Mouse (Mus musculus): ENCODE measurements at regions not wholly inside any gene's neighbourhood (a gene's known extent, or its start where the extent isn't known, plus 50 kb on each side); places are given as distances from the start of the nearest gene placed in this dataset.

- 45% methylated on average over 8 of the region's 8 CpGs for WGBS
- Histone ChIP-seq H3K4me3 (peak overlapping the region; percentile 45), H3K27ac (peak overlapping the region; percentile 89), H3K27me3 (ENCODE audit: poor library complexity, severe bottlenecking) (0 out of 2 replicates have a peak, but pooled peaks cover 6% of the 10 kb centered on the region), H3K9me3 (no peaks in the 10 kb centered on the region), H3K36me3 (replicated peaks) (no peaks in the 10 kb centered on the region), H3K4me1 (peaks cover 72% of the 10 kb centered on the region)
- DNase-seq (ENCODE audit: extremely low spot score, low spot score) = no peak
Measured at GRCm38 (mm10) chr9:41376948-41377700, 215.6 kb upstream of the Ubash3b start.

DNA sequence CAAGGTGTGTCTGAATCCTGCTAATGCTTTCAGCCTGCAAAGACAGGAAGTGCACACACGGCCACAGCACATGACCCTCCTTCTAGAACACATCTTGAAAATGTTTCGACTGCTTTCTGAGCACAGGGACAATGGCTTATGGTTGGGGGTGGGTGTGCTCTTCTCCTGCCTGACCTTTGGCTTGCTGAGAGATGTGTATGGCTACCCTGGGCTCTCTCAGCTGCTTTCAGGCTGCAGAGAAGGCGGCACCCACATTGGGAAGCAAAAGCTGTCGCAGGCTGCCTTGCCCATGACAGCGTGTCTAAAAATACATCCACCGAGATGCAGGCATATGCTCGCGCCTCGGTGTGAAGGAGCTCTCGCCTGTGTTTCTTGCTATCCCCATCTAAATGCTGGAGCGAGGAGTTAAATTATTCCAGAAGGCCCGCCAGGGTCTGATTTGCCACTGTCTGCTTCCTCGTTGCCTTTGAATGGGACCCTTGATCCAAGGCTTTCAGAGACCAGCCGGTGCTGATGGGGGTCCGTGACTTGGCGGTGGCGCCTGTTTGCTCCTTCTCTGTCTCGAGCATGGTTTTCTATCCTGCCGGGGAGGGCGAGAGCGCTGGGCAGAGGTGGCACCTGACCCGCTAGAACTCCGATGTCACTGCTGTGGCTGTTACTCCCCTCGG, 214.6 kb upstream of the Ubash3b start:
- peak overlapping the region; percentile 89 for H3K27ac ChIP-seq
- peaks cover 72% of the 10 kb centered on the region for H3K4me1 ChIP-seq
- peak overlapping the region; percentile 45 for H3K4me3 ChIP-seq
- WGBS = 13% methylated on average over 24 of the region's 24 CpGs
- no peaks in the 10 kb centered on the region for H3K36me3 ChIP-seq (replicated peaks)
- DNase-seq (ENCODE audit: extremely low spot score, low spot score) = peak; percentile 42
- no peaks in the 10 kb centered on the region for H3K9me3 ChIP-seq
- 0 out of 2 replicates have a peak, but pooled peaks cover 6% of the 10 kb centered on the region for H3K27me3 ChIP-seq (ENCODE audit: poor library complexity, severe bottlenecking)

DNA sequence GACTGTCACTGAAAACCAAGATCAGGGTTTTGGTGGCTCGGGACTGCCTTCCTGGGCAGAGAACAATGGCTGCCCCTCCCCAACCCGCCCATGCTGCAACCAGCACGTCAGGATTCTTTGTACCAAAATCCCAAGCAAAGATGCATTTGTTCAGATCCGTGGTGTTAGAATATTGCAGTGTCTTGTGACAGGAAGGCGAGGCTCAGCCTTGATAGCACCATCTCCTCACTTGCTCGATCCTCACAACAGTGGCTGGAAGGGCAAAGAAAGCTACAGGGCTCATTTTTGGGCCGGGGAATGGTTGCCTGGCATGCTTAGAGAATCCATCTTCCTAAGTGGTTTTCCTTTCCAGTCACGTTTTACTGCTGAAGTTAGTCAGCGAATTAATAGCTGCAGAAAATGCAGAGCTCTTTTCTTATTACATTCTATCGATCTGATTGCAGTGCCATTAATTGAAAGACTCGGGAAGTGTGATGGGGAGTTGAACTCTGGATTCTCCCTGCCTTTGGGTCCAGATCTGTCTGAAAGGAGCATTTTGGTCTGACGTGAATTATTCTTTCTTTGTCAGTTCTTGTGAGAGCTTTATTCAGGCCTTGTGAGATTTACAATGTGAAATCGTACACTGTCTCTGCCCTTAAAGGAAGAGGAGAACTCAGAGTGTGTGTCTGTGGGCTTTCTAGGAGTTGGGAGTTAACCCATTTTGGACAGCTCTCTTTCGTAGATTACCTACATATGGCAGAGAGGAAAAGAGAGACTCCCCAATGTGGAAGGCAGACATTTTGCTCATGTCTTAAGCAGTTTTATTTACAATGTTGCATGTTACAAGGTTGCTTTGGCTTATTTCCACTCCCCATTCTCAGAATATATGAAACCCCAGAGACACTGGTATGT, 213.3 kb upstream of the Ubash3b start:
- H3K27ac ChIP-seq = peak overlapping the region; percentile 74

DNA sequence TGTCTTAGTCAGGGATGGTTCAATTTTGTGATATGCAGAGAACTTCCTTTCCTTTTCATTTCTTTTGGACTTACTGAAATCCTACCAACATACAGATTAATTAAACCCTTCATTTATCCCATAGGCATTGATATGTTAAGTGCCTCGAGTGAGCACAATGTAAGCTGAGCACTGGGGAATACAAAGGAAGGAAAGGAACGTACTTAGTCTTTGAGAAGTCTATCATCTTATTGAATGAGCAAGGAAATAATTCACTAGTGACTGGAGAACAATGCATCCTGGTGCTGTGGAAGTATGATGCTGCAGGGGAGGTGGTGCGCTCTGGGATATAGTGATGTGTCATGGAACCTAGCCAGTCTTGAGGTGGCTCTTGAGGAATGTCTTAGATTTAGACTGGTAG, 204.9 kb upstream of the Ubash3b start:
- H3K27ac ChIP-seq = no peak overlapping the region; the same call in 1 of the 2 replicates

More for the DNA sequence above, 213.3 kb upstream of the Ubash3b start:
- WGBS = 48% methylated on average over 14 of the region's 14 CpGs
- DNase-seq (ENCODE audit: extremely low spot score, low spot score) = no peak
- H3K27me3 ChIP-seq (ENCODE audit: poor library complexity, severe bottlenecking) = peaks cover 8% of the 10 kb centered on the region; the same call in 1 of the 2 replicates
- H3K36me3 ChIP-seq (replicated peaks) = no peaks in the 10 kb centered on the region
- H3K9me3 ChIP-seq = no peaks in the 10 kb centered on the region
- H3K4me1 ChIP-seq = peaks cover 66% of the 10 kb centered on the region
- no peak overlapping the region for H3K4me3 ChIP-seq

GRCm38 (mm10) chr9:41365251-41365650, 203.8 kb upstream of the Ubash3b start:
- peak overlapping the region; percentile 36 for H3K27ac ChIP-seq
- peaks cover 45% of the 10 kb centered on the region for H3K4me1 ChIP-seq
- peak; percentile 22 for DNase-seq (ENCODE audit: extremely low spot score, low spot score)
- no peaks in the 10 kb centered on the region for H3K36me3 ChIP-seq (replicated peaks)
- 20% methylated on average over 5 of the region's 5 CpGs for WGBS
- no peak overlapping the region for H3K4me3 ChIP-seq
- H3K9me3 ChIP-seq = no peaks in the 10 kb centered on the region
- H3K27me3 ChIP-seq (ENCODE audit: poor library complexity, severe bottlenecking) = peaks cover 29% of the 10 kb centered on the region

More for the DNA sequence above, 204.9 kb upstream of the Ubash3b start:
- no peaks in the 10 kb centered on the region for H3K36me3 ChIP-seq (replicated peaks)
- 49% methylated on average over 3 of the region's 3 CpGs for WGBS
- H3K4me3 ChIP-seq = no peak overlapping the region
- no peak for DNase-seq (ENCODE audit: extremely low spot score, low spot score)
- H3K27me3 ChIP-seq (ENCODE audit: poor library complexity, severe bottlenecking) = peaks cover 29% of the 10 kb centered on the region
- peaks cover 40% of the 10 kb centered on the region for H3K4me1 ChIP-seq
- no peaks in the 10 kb centered on the region for H3K9me3 ChIP-seq

GRCm38 (mm10) chr9:41364442-41365250, 203.1 kb upstream of the Ubash3b start:
- Histone ChIP-seq H3K4me3 (no peak overlapping the region), H3K27me3 (ENCODE audit: poor library complexity, severe bottlenecking) (peaks cover 25% of the 10 kb centered on the region), H3K4me1 (peaks cover 49% of the 10 kb centered on the region), H3K9me3 (no peaks in the 10 kb centered on the region), H3K36me3 (replicated peaks) (no peaks in the 10 kb centered on the region), H3K27ac (peak overlapping the region; percentile 36)
- DNase-seq (ENCODE audit: extremely low spot score, low spot score) = no peak
- WGBS = 55% methylated on average over 6 of the region's 6 CpGs

GRCm38 (mm10) chr9:41360356-41360755, 198.9 kb upstream of the Ubash3b start:
- H3K4me1 ChIP-seq = peaks cover 26% of the 10 kb centered on the region
- no peak overlapping the region for H3K4me3 ChIP-seq
- H3K27me3 ChIP-seq (ENCODE audit: poor library complexity, severe bottlenecking) = no peaks in the 10 kb centered on the region
- WGBS = 84% methylated on average over 5 of the region's 5 CpGs
- no peaks in the 10 kb centered on the region for H3K9me3 ChIP-seq
- H3K27ac ChIP-seq = no peak overlapping the region
- no peaks in the 10 kb centered on the region for H3K36me3 ChIP-seq (replicated peaks)
- DNase-seq (ENCODE audit: extremely low spot score, low spot score) = no peak

DNA sequence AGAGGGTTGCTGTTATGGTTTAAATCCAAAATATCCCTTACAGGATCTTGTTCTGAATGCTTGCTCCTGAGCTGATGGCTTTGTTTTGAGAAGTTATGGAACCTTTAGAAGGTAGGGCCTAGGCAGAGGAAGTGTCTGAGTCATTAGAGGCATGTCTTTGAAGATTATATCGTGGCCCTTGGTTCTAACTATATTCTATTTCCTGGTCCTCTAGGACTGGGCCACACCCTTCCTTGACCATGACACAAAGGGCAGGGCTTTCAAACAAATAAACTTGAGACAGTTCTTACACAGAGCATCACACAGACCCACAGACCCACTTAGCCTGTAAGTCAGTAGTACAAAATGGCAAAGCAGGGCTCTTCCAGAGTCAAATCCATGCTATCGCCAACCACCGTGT, 197.8 kb upstream of the Ubash3b start:
- Histone ChIP-seq H3K4me1 (peaks cover 16% of the 10 kb centered on the region; the same call in 1 of the 2 replicates), H3K9me3 (no peaks in the 10 kb centered on the region), H3K27me3 (ENCODE audit: poor library complexity, severe bottlenecking) (no peaks in the 10 kb centered on the region), H3K27ac (no peak overlapping the region), H3K36me3 (replicated peaks) (no peaks in the 10 kb centered on the region), H3K4me3 (no peak overlapping the region)
- WGBS = 94% methylated on average over 3 of the region's 3 CpGs
- no peak for DNase-seq (ENCODE audit: extremely low spot score, low spot score)

DNA sequence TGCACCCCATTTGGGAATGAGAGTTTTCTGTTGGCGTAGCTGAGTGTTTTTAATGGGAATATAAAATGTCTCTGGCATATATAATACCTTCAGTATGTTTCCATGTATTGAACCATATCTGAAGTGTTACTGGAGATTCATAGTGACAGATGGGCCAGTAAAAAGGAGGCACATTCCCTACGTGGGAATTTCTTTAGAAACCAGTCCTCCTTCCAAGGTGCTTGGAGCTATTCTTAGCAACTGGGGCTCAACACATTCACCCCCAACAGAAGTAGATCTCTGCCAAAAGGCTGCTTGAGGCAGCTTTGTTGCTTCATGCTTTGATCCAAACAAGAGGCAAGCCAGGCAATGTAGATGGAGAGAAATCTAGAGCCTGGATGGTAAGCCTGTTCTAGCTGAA, 183.8 kb upstream of the Ubash3b start:
- Histone ChIP-seq H3K9me3 (no peaks in the 10 kb centered on the region), H3K4me3 (no peak overlapping the region), H3K27me3 (ENCODE audit: poor library complexity, severe bottlenecking) (no peaks in the 10 kb centered on the region), H3K36me3 (replicated peaks) (no peaks in the 10 kb centered on the region), H3K27ac (no peak overlapping the region), H3K4me1 (no peaks in the 10 kb centered on the region)
- no peak for DNase-seq (ENCODE audit: extremely low spot score, low spot score)
- WGBS = 84% methylated on average over 2 of the region's 2 CpGs

- Histone ChIP-seq H3K27ac (no peak overlapping the region), H3K4me1 (peaks cover 26% of the 10 kb centered on the region), H3K27me3 (ENCODE audit: poor library complexity, severe bottlenecking) (no peaks in the 10 kb centered on the region), H3K36me3 (replicated peaks) (no peaks in the 10 kb centered on the region), H3K4me3 (no peak overlapping the region), H3K9me3 (no peaks in the 10 kb centered on the region)
- no peak for DNase-seq (ENCODE audit: extremely low spot score, low spot score)
- 89% methylated on average over 2 of the region's 2 CpGs for WGBS
Measured at GRCm38 (mm10) chr9:41337375-41337774, 175.9 kb upstream of the Ubash3b start.

DNA sequence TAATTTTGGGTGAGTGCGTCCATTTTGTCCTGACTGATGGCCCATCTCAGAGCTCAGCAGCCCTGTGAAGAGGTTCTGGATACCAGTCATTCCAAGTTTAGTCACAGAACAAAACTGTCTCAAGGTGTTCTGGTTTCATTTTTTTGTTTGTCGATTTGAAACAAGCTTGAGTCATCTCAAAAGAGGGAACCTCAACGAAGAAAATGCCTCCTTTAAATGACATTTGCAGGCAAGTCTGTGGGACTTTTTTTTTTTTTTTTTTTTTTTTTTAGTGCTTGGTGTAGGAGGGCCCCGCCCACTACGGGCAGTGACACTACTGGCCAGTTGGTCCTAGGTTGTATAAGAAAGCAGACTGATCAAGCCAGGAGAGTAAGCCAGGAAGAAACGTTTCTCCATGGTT, 175.3 kb upstream of the Ubash3b start:
- Histone ChIP-seq H3K4me3 (no peak overlapping the region), H3K27ac (no peak overlapping the region), H3K4me1 (peaks cover 26% of the 10 kb centered on the region), H3K36me3 (replicated peaks) (peaks cover 2% of the 10 kb centered on the region; the same call in 1 of the 2 replicates), H3K9me3 (no peaks in the 10 kb centered on the region), H3K27me3 (ENCODE audit: poor library complexity, severe bottlenecking) (no peaks in the 10 kb centered on the region)
- WGBS = 86% methylated on average over 6 of the region's 6 CpGs
- no peak for DNase-seq (ENCODE audit: extremely low spot score, low spot score)

All from forebrain, embryonic 10.5 days (tissue).